ENCODE assay signal across 33 mouse cellular contexts in genomic region chrX:134141551-134141950, GRCm38 (mm10). TPM values are rescaled to one million over a fixed set of nuclear protein-coding genes. Genes with fewer than 3 reads are reported as not detected.
A peak's percentile ranks its signal among the peaks of the same experiment; 100 is the strongest.
DNase-seq lines count a peak whose midpoint lies in the region; ATAC-seq lines count a peak whose summit lies in the region.
"Had no signal": no experiment of that assay in that cellular context is flagged by ENCODE, and none has a peak within 500 bp of the region (broad histone marks: within the 10 kb centered on the region; RNA-seq: fewer than 3 reads in every experiment).

No protein-coding gene starts in this region.

- peak; percentile 4 for DNase-seq in right cerebral cortex, adult 18-20 months
- DNase-seq in right cerebral cortex, postnatal 25 days = no peak
- peak; percentile 40 for DNase-seq in Muller cell, postnatal 12 days (ENCODE audit: inconsistent ontology term)
- peak; percentile 47 for DNase-seq in brain, adult 2 months (ENCODE audit: low read depth, low spot score)
- DNase-seq in midbrain, embryonic 11.5 days (ENCODE audit: low spot score, missing footprints) = no peak
- DNase-seq in left cerebral cortex, adult 18-20 months (ENCODE audit: low spot score in 2 of 2) = no peak
- DNase-seq: adrenal gland, adult 8-10 months; adrenal gland, postnatal 14 days; adrenal gland, postnatal 36 days; B cell, adult 2 months; cerebellum, adult 11 months; cerebellum, adult 18-20 months; cerebellum, adult 8-10 months; cerebellum, adult 9-11 months; cerebellum, postnatal 14 days; cerebellum, postnatal 36 days; embryo, embryonic 11 days had no signal

- H3K4me2 ChIP-seq in midbrain, embryonic 11.5 days = no peak overlapping the region
- H3K4me2 ChIP-seq: embryonic facial prominence, embryonic 13.5 days; embryonic facial prominence, embryonic 15.5 days; forebrain, embryonic 12.5 days had no signal

- H3K9ac ChIP-seq in midbrain, embryonic 11.5 days (ENCODE audit: low read length) = no peak overlapping the region
- H3K9ac ChIP-seq: embryonic facial prominence, embryonic 13.5 days; embryonic facial prominence, embryonic 15.5 days; forebrain, embryonic 12.5 days had no signal

- no peaks in the 10 kb centered on the region for H3K27me3 ChIP-seq in midbrain, embryonic 11.5 days (ENCODE audit: control insufficient read depth, insufficient read depth, low read length)
- H3K27me3 ChIP-seq: CH12.LX; embryonic facial prominence, embryonic 15.5 days had no signal

- H3K9me3 ChIP-seq in midbrain, embryonic 11.5 days (ENCODE audit: control insufficient read depth, low read length) = no peaks in the 10 kb centered on the region
- H3K9me3 ChIP-seq: embryonic facial prominence, embryonic 13.5 days; embryonic facial prominence, embryonic 15.5 days; forebrain, embryonic 10.5 days; forebrain, embryonic 12.5 days; G1E had no signal

- 96% methylated on average over 1 of the region's 1 CpGs for WGBS in midbrain, embryonic 11.5 days

- H3K4me1 ChIP-seq in midbrain, embryonic 11.5 days (ENCODE audit: control insufficient read depth, insufficient read depth, low read length) = no peaks in the 10 kb centered on the region
- H3K4me1 ChIP-seq: embryonic facial prominence, embryonic 13.5 days; embryonic facial prominence, embryonic 15.5 days; forebrain, embryonic 10.5 days; forebrain, embryonic 12.5 days had no signal

- no peak overlapping the region for H3K27ac ChIP-seq in midbrain, embryonic 11.5 days (ENCODE audit: low read depth, low read length)
- H3K27ac ChIP-seq: embryonic facial prominence, embryonic 13.5 days; embryonic facial prominence, embryonic 15.5 days; forebrain, embryonic 10.5 days; forebrain, embryonic 12.5 days had no signal

- H3K36me3 ChIP-seq in midbrain, embryonic 11.5 days (ENCODE audit: control insufficient read depth, insufficient read depth, low read length) = no peaks in the 10 kb centered on the region
- H3K36me3 ChIP-seq: embryonic facial prominence, embryonic 13.5 days; embryonic facial prominence, embryonic 15.5 days; forebrain, embryonic 10.5 days; forebrain, embryonic 12.5 days; G1E had no signal

- ATAC-seq in midbrain, embryonic 11.5 days (ENCODE audit: low FRiP score) = no peak
- ATAC-seq: activated CD4-positive, CD25-positive, alpha-beta regulatory T cell, adult 4 months; CD4-positive, CD25-positive, alpha-beta regulatory T cell, adult 4 months; forebrain, embryonic 14.5 days; forebrain, embryonic 16.5 days; Patski had no signal

- no peak overlapping the region for H3K4me3 ChIP-seq in midbrain, embryonic 11.5 days (ENCODE audit: low read depth, low read length)
- H3K4me3 ChIP-seq: embryonic facial prominence, embryonic 13.5 days; embryonic facial prominence, embryonic 15.5 days; erythroblast, embryonic 14.5 days; forebrain, embryonic 10.5 days; forebrain, embryonic 12.5 days had no signal

RNA-seq across cellular contexts. Expression of gene Xkrx, which starts 20.3 kb away (rescaled TPM):
- polyA plus RNA-seq in midbrain, embryonic 11.5 days (2014; fragmentation: Nextera tagmentation; extraction: Ambion mirVana) = 0.04 and 0.06 TPM in 2 replicates
- 1 to 10 TPM; 1.3 to 1.8 TPM for total RNA-seq in left cerebral cortex, adult 18-20 months (2021)
- total RNA-seq: common myeloid progenitor, adult 5-6 weeks had no signal
- polyA plus RNA-seq: embryonic facial prominence, embryonic 11.5 days; G1E had no signal

RNA-seq across cellular contexts. Expression of gene Arl13a, which starts 45.8 kb away (rescaled TPM):
- polyA plus RNA-seq in midbrain, embryonic 11.5 days (2014; fragmentation: Nextera tagmentation; extraction: Ambion mirVana) = not detected in 2 replicates
- total RNA-seq in left cerebral cortex, adult 18-20 months (2021) = not detected
- total RNA-seq: adrenal gland, adult 18-20 months; adrenal gland, adult 8-10 months; adrenal gland, postnatal 14 days; adrenal gland, postnatal 36 days; CH12.LX; common myeloid progenitor, adult 5-6 weeks; G1E had no signal
- polyA plus RNA-seq: brain, embryonic 14.5 days; CD4-positive, CD25-positive, alpha-beta regulatory T cell, adult 4 months; embryonic facial prominence, embryonic 11.5 days; embryonic facial prominence, embryonic 13.5 days; embryonic facial prominence, embryonic 15.5 days; erythroblast, embryonic 14.5 days; forebrain, embryonic 10.5 days; forebrain, embryonic 12.5 days; forebrain, embryonic 14.5 days; forebrain, embryonic 16.5 days; G1E; Patski had no signal

Comparison
In these comparisons a context has a peak if more than half of its experiments do, and no peak if none do; other contexts are left out.
1. DNase-seq: peak in right cerebral cortex, adult 18-20 months (single experiment), Muller cell, postnatal 12 days (single experiment) and brain, adult 2 months (single experiment); none in right cerebral cortex, postnatal 25 days (single experiment), midbrain, embryonic 11.5 days (single experiment) and left cerebral cortex, adult 18-20 months (0 of 2).